Mouse (Mus musculus): ENCODE results near the gene Nelfe.

- TF ChIP-seq CTCF (IDR thresholded peaks at IDR 0.05; ENCODE audit: extremely low read depth, insufficient read length, insufficient replicate concordance, low read depth, low read length) (no peak), POLR2A (IDR thresholded peaks at IDR 0.05; ENCODE audit: low read depth, low read length) (no peak)
Measured at GRCm38 (mm10) chr17:34874321-34874720, 24.1 kb downstream of the Nelfe start.
